Mouse (Mus musculus) intestine, embryonic 14.5 days (tissue): ENCODE measurements around the gene Adamts14. TPM values are rescaled to one million over a fixed set of nuclear protein-coding genes. Genes with fewer than 3 reads are reported as not detected.
A peak's percentile ranks its signal among the peaks of the same experiment; 100 is the strongest.

Experiments
- ATAC-seq: fragments of 200-750 bp; cut with Nextera tagmentation; replicated peaks from 2 replicates; pipeline ENCODE4 v1.8.0; 2017; ENCODE audit warnings: low read depth, moderate number of reproducible peaks, moderate TSS enrichment, moderate library complexity; ENCODE audit not compliant: low FRiP score, low TSS enrichment
- DNase-seq: peaks from one replicate; pipeline ENCODE4 v3.0.0-alpha.2; 2018; ENCODE audit warnings: low spot score
- H3K27ac ChIP-seq: fragments of 300-500 bp; sonication (generic); 2 replicates; pipeline ENCODE4 v1.5.1; 2014; ENCODE audit warnings: low read depth, mild to moderate bottlenecking, control low read depth
- H3K27me3 ChIP-seq: fragments of 300-500 bp; sonication (generic); replicated peaks from 2 replicates; pipeline ENCODE4 v1.6.1; 2014; ENCODE audit warnings: low read length, control low read depth; ENCODE audit not compliant: control insufficient read depth, insufficient read depth
- H3K36me3 ChIP-seq: fragments of 300-500 bp; sonication (generic); 2 replicates; pipeline ENCODE4 v1.6.1; 2014; ENCODE audit warnings: low read length, control low read depth; ENCODE audit not compliant: control insufficient read depth, insufficient read depth
- H3K4me1 ChIP-seq: fragments of 300-500 bp; sonication (generic); replicated peaks from 2 replicates; pipeline ENCODE4 v1.6.1; 2014; ENCODE audit warnings: low read length, control low read depth, mixed read lengths; ENCODE audit not compliant: control insufficient read depth, insufficient read depth
- H3K4me2 ChIP-seq: fragments of 300-500 bp; sonication (generic); 2 replicates; pipeline ENCODE4 v1.6.1; 2014; ENCODE audit warnings: low read length
- H3K4me3 ChIP-seq: fragments of 300-500 bp; sonication (generic); 2 replicates; pipeline ENCODE4 v1.5.1; 2014; ENCODE audit warnings: low read depth, low read length, control low read depth, mixed read lengths
- H3K9ac ChIP-seq: fragments of 300-500 bp; sonication (generic); 2 replicates; pipeline ENCODE4 v1.6.1; 2014; ENCODE audit warnings: mild to moderate bottlenecking, low read length
- H3K9me3 ChIP-seq: fragments of 300-500 bp; sonication (generic); 2 replicates; pipeline ENCODE4 v1.6.1; 2016; ENCODE audit warnings: low read length, control low read depth; ENCODE audit not compliant: control insufficient read depth
- WGBS: fragments of 180-500 bp; shearing (Covaris S2); extraction: QIAGEN DNeasy Blood & Tissue Kit; methylation state at CpG from one replicate; pipeline ENCODE4 v1.1.7; 2014; 5-methylcytosine and 5-hydroxymethylcytosine counted together
- polyA plus RNA-seq: library from polyadenylated mRNA; unstranded; fragments of >200 nt; fragmentation: Nextera tagmentation; extraction: Ambion mirVana; gene quantifications from 2 replicates; pipeline ENCODE4 v1.2.1, GENCODE M21; 2014

Adamts14 gene
- polyA plus RNA-seq, 1 experiment from 2014 or later = 1.2 TPM

GRCm38 (mm10) chr10:61212817-61213216, 60.4 kb downstream of the Adamts14 start:
- Histone ChIP-seq H3K27ac (no peak overlapping the region), H3K4me1 (no peaks in the 10 kb centered on the region), H3K4me3 (no peak overlapping the region), H3K27me3 (no peaks in the 10 kb centered on the region), H3K36me3 (no peaks in the 10 kb centered on the region), H3K9ac (no peak overlapping the region), H3K4me2 (peak overlapping the region; percentile 15; the same call in 1 of the 2 replicates), H3K9me3 (peaks cover 3% of the 10 kb centered on the region; the same call in 1 of the 2 replicates)
- ATAC-seq (peak; percentile 47; the same call in 1 of the 2 replicates), DNase-seq (no peak)
- 14% methylated on average over 11 of the region's 11 CpGs for WGBS

- Histone ChIP-seq H3K4me2 (no peak overlapping the region), H3K27ac (no peak overlapping the region), H3K27me3 (no peaks in the 10 kb centered on the region), H3K4me3 (no peak overlapping the region), H3K9ac (no peak overlapping the region), H3K9me3 (peaks cover 3% of the 10 kb centered on the region; the same call in 1 of the 2 replicates), H3K36me3 (no peaks in the 10 kb centered on the region), H3K4me1 (no peaks in the 10 kb centered on the region)
- WGBS = 7% methylated on average over 13 of the region's 13 CpGs
- DNase-seq = peak; percentile 79
- no peak for ATAC-seq
Observed at GRCm38 (mm10) chr10:61211743-61212142, 61.5 kb downstream of the Adamts14 start.

GRCm38 (mm10) chr10:61211105-61211504, 62.1 kb downstream of the Adamts14 start:
- ATAC-seq = no peak
- no peaks in the 10 kb centered on the region for H3K27me3 ChIP-seq
- H3K36me3 ChIP-seq = no peaks in the 10 kb centered on the region
- no peaks in the 10 kb centered on the region for H3K4me1 ChIP-seq
- H3K9me3 ChIP-seq = peaks cover 3% of the 10 kb centered on the region; the same call in 1 of the 2 replicates
- H3K27ac ChIP-seq = no peak overlapping the region
- DNase-seq = no peak
- no peak overlapping the region for H3K9ac ChIP-seq
- H3K4me2 ChIP-seq = no peak overlapping the region
- H3K4me3 ChIP-seq = no peak overlapping the region
- WGBS = 77% methylated on average over 4 of the region's 4 CpGs

DNA sequence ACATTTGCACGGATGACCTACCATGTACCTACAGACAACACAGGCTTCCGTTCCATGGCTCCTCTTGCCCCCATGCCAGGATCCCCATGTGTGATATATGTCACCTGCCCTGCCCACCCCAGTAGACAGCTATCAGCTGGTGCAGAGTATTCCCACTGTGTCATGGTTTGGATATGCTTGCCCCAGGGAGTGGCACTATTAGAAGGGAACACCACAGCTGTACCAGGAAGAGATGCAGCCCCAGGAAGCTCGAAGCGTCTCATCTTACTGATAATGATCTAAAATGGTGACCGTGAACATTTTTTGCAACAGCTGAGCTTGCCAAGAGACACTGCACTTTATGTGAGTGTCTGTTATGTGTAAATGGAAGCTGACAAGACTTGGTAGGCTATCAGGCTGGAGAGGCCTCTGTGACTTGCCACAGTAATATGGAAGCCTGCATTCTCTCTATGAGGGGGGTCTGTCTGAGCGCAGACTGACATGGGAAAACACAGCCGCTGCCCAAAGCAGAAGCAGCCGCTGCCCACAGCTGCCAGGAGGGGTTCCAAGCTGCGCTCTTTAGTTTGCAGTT, 65.0 kb downstream of the Adamts14 start:
- H3K27ac ChIP-seq = no peak overlapping the region
- DNase-seq (no peak), ATAC-seq (no peak)
- no peak overlapping the region for H3K4me2 ChIP-seq
- no peak overlapping the region for H3K9ac ChIP-seq
- 77% methylated on average over 9 of the region's 9 CpGs for WGBS
- no peaks in the 10 kb centered on the region for H3K4me1 ChIP-seq
- no peak overlapping the region for H3K4me3 ChIP-seq
- H3K27me3 ChIP-seq = no peaks in the 10 kb centered on the region
- no peaks in the 10 kb centered on the region for H3K9me3 ChIP-seq
- H3K36me3 ChIP-seq = no peaks in the 10 kb centered on the region

DNA sequence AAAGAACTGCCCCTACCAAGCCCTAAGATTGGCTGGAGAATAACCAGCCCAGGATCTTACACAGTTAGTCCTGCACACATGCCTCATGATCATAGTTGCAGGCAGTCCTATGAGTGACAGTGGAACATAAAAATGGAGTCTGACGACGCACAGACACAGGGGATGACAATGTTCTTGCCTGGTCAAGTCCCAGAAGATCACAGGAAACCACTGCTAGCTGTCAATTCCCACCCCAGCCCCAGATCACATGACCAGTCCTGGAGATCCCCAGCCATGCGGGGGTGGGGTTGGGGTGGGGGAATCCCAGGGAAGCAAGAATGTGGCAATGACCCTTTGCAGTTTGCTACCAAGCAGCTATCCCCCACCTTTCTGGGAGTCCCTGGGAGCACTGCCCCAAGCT, 69.3 kb downstream of the Adamts14 start:
- DNase-seq (no peak), ATAC-seq (no peak)
- Histone ChIP-seq H3K27me3 (no peaks in the 10 kb centered on the region), H3K4me2 (no peak overlapping the region), H3K4me3 (no peak overlapping the region), H3K9ac (no peak overlapping the region), H3K9me3 (no peaks in the 10 kb centered on the region), H3K4me1 (0 out of 2 replicates have a peak, but pooled peaks cover 4% of the 10 kb centered on the region), H3K36me3 (no peaks in the 10 kb centered on the region), H3K27ac (no peak overlapping the region)
- 68% methylated on average over 3 of the region's 3 CpGs for WGBS

DNA sequence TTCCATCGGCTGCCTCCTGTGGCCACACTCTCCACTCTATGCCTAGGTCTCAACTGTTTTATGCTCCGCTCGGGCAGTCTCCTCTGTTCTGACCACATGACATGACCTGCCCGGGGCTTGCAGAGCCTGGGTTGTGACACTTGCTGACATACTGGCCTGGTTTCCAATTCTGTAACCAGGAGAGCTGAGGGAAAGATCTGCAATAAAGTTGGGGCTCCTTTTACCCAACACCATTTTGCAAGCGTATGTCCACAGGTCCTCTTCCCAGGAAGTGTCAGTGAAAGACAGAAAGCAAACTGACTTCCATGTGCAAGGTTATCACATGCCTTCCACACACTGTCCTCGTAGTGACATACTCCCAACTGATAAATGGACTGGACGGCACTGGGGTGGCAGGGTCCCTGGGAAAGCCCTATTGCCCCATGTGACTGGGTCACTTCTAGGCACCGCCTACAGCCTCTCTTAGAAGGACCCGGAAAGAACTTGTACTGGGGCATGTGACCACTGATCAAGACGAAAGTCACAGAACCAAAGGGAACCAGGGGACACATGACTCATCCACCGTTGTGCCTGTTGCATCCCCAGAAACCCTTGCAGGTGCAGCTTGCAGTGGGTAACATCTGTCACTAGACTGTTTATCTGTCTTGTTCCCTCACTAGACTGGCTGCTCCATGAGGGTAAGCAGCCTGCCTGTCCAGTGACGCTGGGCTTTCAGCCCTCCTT, 71.5 kb downstream of the Adamts14 start:
- H3K4me3 ChIP-seq = no peak overlapping the region
- H3K9me3 ChIP-seq = no peaks in the 10 kb centered on the region
- no peak overlapping the region for H3K9ac ChIP-seq
- ATAC-seq (no peak), DNase-seq (no peak)
- H3K36me3 ChIP-seq = no peaks in the 10 kb centered on the region
- H3K27me3 ChIP-seq = no peaks in the 10 kb centered on the region
- H3K4me2 ChIP-seq = no peak overlapping the region
- WGBS = 76% methylated on average over 12 of the region's 12 CpGs
- 0 out of 2 replicates have a peak, but pooled peaks cover 4% of the 10 kb centered on the region for H3K4me1 ChIP-seq
- H3K27ac ChIP-seq = no peak overlapping the region

GRCm38 (mm10) chr10:61200998-61201397, 72.2 kb downstream of the Adamts14 start:
- DNase-seq = no peak
- Histone ChIP-seq H3K36me3 (no peaks in the 10 kb centered on the region), H3K9me3 (no peaks in the 10 kb centered on the region), H3K4me2 (no peak overlapping the region), H3K4me1 (0 out of 2 replicates have a peak, but pooled peaks cover 4% of the 10 kb centered on the region), H3K9ac (no peak overlapping the region), H3K27me3 (no peaks in the 10 kb centered on the region), H3K27ac (no peak overlapping the region), H3K4me3 (no peak overlapping the region)
- WGBS = 55% methylated on average over 9 of the region's 9 CpGs
- no peak for ATAC-seq

- no peaks in the 10 kb centered on the region for H3K36me3 ChIP-seq
- no peak overlapping the region for H3K9ac ChIP-seq
- H3K4me2 ChIP-seq = no peak overlapping the region
- H3K27ac ChIP-seq = no peak overlapping the region
- 0 out of 2 replicates have a peak, but pooled peaks cover 4% of the 10 kb centered on the region for H3K4me1 ChIP-seq
- WGBS = 78% methylated on average over 7 of the region's 7 CpGs
- no peaks in the 10 kb centered on the region for H3K27me3 ChIP-seq
- H3K9me3 ChIP-seq = no peaks in the 10 kb centered on the region
- no peak overlapping the region for H3K4me3 ChIP-seq
- ATAC-seq = no peak
- DNase-seq = no peak
Observed at GRCm38 (mm10) chr10:61200232-61200820, 72.9 kb downstream of the Adamts14 start.
